Mouse (Mus musculus) hindbrain, embryonic 16.5 days (tissue): ENCODE results near the gene Mboat7. TPM values are rescaled to one million over a fixed set of nuclear protein-coding genes. Genes with fewer than 3 reads are reported as not detected.

Experiments used
- ATAC-seq: fragments of 200-750 bp; cut with Nextera tagmentation; 2 replicates; pipeline ENCODE4 v1.8.0; 2017; ENCODE audit warnings: moderate TSS enrichment, moderate library complexity
- H3K27ac ChIP-seq: fragments of 300-500 bp; sonication (generic); 2 replicates; pipeline ENCODE4 v1.5.1; 2014; ENCODE audit warnings: low read depth, mild to moderate bottlenecking, control low read depth, low read length, moderate library complexity
- H3K27me3 ChIP-seq: fragments of 300-500 bp; sonication (generic); replicated peaks from 2 replicates; pipeline ENCODE4 v1.6.1; 2014; ENCODE audit warnings: low read length; ENCODE audit not compliant: control insufficient read depth, insufficient read depth
- H3K36me3 ChIP-seq: fragments of 300-500 bp; sonication (generic); 2 replicates; pipeline ENCODE4 v1.6.1; 2014; ENCODE audit warnings: mild to moderate bottlenecking, low read length, moderate library complexity, mixed read lengths; ENCODE audit not compliant: control insufficient read depth, insufficient read depth
- H3K4me1 ChIP-seq: fragments of 300-500 bp; sonication (generic); 2 replicates; pipeline ENCODE4 v1.6.1; 2014; ENCODE audit warnings: low read depth, low read length; ENCODE audit not compliant: control insufficient read depth, insufficient read depth
- H3K4me2 ChIP-seq: fragments of 300-500 bp; sonication (generic); 2 replicates; pipeline ENCODE4 v1.6.1; 2014; ENCODE audit warnings: mild to moderate bottlenecking, low read length, control low read depth, moderate library complexity
- H3K4me3 ChIP-seq: fragments of 300-500 bp; sonication (generic); 2 replicates; pipeline ENCODE4 v1.5.1; 2014; ENCODE audit warnings: mild to moderate bottlenecking, low read length, control low read depth, moderate library complexity
- H3K9ac ChIP-seq: fragments of 300-500 bp; sonication (generic); 2 replicates; pipeline ENCODE4 v1.6.1; 2014; ENCODE audit warnings: low read depth, mild to moderate bottlenecking, control low read depth, low read length, moderate library complexity
- H3K9me3 ChIP-seq: fragments of 300-500 bp; sonication (generic); 2 replicates; pipeline ENCODE4 v1.6.1; 2014; ENCODE audit warnings: mild to moderate bottlenecking, low read length, moderate library complexity; ENCODE audit not compliant: control insufficient read depth
- WGBS: fragments of 180-500 bp; shearing (Covaris S2); extraction: QIAGEN DNeasy Blood & Tissue Kit; methylation state at CpG from one replicate; pipeline ENCODE4 v1.1.7; 2014; 5-methylcytosine and 5-hydroxymethylcytosine counted together
- microRNA-seq: library from miRNA; unstranded; fragments of <30 nt; microRNA quantifications from one replicate; pipeline ENCODE4, GENCODE M21; 2017
- polyA plus RNA-seq: library from polyadenylated mRNA; unstranded; fragments of >200 nt; fragmentation: Nextera tagmentation; extraction: Ambion mirVana; gene quantifications from 2 replicates; pipeline ENCODE4 v1.2.1, GENCODE M21; 2015

The Mboat7 gene
- polyA plus RNA-seq, 1 experiment from 2014 or later = 124 TPM

DNA sequence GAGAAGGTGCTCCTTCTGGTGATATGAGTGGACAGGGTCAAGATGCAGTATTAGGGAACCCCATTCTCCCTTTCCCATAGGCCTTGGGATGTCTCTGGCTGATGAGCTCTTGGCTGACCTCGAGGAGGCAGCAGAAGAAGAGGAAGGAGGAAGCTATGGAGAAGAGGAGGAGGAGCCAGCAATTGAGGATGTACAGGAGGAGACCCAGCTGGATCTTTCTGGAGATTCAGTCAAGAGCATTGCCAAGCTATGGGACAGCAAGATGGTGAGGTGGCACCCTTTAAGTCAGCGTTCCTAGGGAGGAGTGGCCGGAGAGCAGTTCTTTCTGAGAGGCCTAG, 62.9 kb downstream of the Mboat7 start:
- ATAC-seq = peak; percentile 6; the same call in 1 of the 2 replicates
- Histone ChIP-seq H3K27ac (no peak overlapping the region), H3K4me1 (peaks cover 25% of the 10 kb centered on the region), H3K4me2 (peak overlapping the region; percentile 97), H3K4me3 (peak overlapping the region; percentile 62), H3K9me3 (no peaks in the 10 kb centered on the region), H3K9ac (peak overlapping the region; percentile 76), H3K27me3 (no peaks in the 10 kb centered on the region), H3K36me3 (peaks cover 12% of the 10 kb centered on the region; the same call in 1 of the 2 replicates)
- WGBS = 58% methylated on average over 3 of the region's 3 CpGs

DNA sequence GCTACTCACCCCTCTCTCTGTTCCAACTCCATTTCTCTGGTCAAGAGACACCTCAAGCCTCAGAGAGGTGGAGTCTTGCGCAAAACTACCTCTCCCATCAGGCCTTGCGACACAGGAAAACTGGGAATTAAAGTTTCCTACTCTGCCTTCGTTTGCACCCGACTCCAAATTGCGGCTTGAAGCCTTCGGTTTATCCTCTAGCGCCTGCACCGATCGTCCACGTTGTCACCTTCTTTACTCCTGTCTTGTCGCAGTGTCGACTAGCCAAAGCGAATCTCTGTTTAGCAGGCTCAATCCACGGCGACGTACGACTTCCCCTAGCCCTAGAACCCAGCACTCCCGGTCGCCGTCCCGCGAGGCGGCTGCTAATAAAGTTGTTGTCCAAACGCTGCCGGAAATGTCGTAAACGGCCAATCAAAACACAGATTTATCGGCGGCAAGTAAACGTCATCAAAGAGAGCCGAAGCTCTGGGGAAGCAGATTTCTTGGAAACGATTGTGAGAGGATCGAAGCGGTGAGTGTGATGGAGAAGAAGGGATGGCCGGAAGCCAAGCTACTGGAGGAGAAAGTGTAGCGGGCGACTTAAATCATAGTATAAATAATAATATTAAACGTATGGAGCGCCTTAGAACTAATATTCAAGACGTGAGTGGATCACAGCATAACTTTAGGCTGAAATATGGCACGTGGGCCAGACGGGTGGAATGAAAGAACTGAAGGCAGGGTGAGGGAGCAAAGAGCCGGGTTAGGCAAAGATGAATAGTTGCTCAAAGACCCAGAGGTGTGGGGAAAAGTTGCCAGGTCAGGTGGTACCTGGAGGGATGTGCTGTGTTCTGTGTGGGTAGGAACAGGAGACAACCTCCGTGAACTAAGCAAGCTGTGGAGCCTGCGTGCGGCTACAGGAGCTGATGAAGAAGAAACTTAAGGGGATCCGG, 63.5 kb downstream of the Mboat7 start, which contains the start of the genes Tfpt and Prpf31:
Tfpt (minus strand) TSS at position 387 of the 935 bp plus-strand sequence.
Prpf31 (plus strand) TSS at position 443 of the 935 bp plus-strand sequence.
- no peaks in the 10 kb centered on the region for H3K27me3 ChIP-seq

DNA sequence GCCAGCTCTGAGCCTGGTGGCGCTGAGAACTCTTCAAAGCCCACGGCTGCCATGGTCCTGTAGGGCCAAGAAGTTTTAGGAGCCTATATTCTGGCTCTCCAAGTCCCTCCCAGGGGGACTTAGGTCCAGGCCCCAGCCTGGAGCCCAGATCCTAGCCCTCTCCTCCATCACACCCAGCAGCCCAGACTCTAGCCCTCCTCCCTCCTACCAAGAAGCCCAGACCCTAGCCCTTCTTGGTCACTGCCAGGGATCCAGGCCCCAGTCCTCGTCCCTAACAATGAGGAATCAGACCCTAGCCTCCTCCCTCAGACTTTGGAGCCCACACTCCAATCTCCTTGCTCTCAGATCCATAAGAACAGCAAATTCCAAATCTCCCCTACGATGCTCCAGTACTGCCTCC, 64.3 kb downstream of the Mboat7 start:
- Histone ChIP-seq H3K27me3 (no peaks in the 10 kb centered on the region), H3K9me3 (no peaks in the 10 kb centered on the region), H3K9ac (peak overlapping the region; percentile 70), H3K4me2 (peak overlapping the region; percentile 97), H3K36me3 (peaks cover 14% of the 10 kb centered on the region), H3K27ac (peak overlapping the region; percentile 36), H3K4me3 (peak overlapping the region; percentile 62), H3K4me1 (peaks cover 25% of the 10 kb centered on the region)
- 35% methylated on average over 4 of the region's 4 CpGs for WGBS
- ATAC-seq = peak; percentile 58

More for the DNA sequence above, 63.5 kb downstream of the Mboat7 start, which contains the start of the genes Tfpt and Prpf31:
- Histone ChIP-seq H3K27ac (peak within 1 kb of the TSS; percentile 78), H3K9ac (peak within 1 kb of the TSS; percentile 76), H3K4me2 (peak within 1 kb of the TSS; percentile 97), H3K9me3 (no peaks in the 10 kb centered on the region), H3K4me3 (peak within 1 kb of the TSS; percentile 62), H3K36me3 (peaks cover 10% of the 10 kb centered on the region; the same call in 1 of the 2 replicates), H3K4me1 (peaks cover 25% of the 10 kb centered on the region)
- 1% methylated on average over 47 of the region's 47 CpGs for WGBS
- ATAC-seq = peak; percentile 92

Small RNA genes within 50 kb of the gene (microRNA-seq; reads per million reads assigned to microRNA genes)
- 2.1 reads per million, percentile 2 among the genes with 10 or more reads in this experiment for gene Mir3572

Other genes with a start within 250 kb of the Mboat7 start
- gene Tarm1, start 190.9 kb downstream of the Mboat7 start, polyA plus RNA-seq = not detected in 2 replicates
- gene Oscar, start 77.4 kb downstream of the Mboat7 start, polyA plus RNA-seq = 0.64 and 0.73 TPM in 2 replicates
- 461 and 526 TPM in 2 replicates for gene Ndufa3, start 76.2 kb downstream of the Mboat7 start, polyA plus RNA-seq
- gene Tfpt, start 63.6 kb downstream of the Mboat7 start, polyA plus RNA-seq = 36.3 and 39.6 TPM in 2 replicates
- 84.2 and 88.8 TPM in 2 replicates for gene Prpf31, start 63.5 kb downstream of the Mboat7 start, polyA plus RNA-seq
- gene Cnot3, start 48.3 kb downstream of the Mboat7 start, polyA plus RNA-seq = 30.0 and 43.1 TPM in 2 replicates
- gene Leng1, start 27.7 kb downstream of the Mboat7 start, polyA plus RNA-seq = 13.2 and 13.4 TPM in 2 replicates
- gene Tmc4, start 16.0 kb downstream of the Mboat7 start, polyA plus RNA-seq = 3.8 and 4.6 TPM in 2 replicates
- 282 and 308 TPM in 2 replicates for gene Tsen34, start 660 bp downstream of the Mboat7 start, polyA plus RNA-seq
- gene Rps9, start 10.5 kb upstream of the Mboat7 start, polyA plus RNA-seq = 675 and 689 TPM in 2 replicates
- 0.21 and 0.50 TPM in 2 replicates for gene Pirb, start 26.9 kb upstream of the Mboat7 start, polyA plus RNA-seq
- 0.09 TPM in 1 of 2 replicates, not detected in the other for gene Gm15448, start 132.2 kb upstream of the Mboat7 start, polyA plus RNA-seq
- gene Pira2, start 151.5 kb upstream of the Mboat7 start, polyA plus RNA-seq = not detected in 2 replicates
- 0.10 TPM in 1 of 2 replicates, not detected in the other for gene Gm14548, start 204.6 kb upstream of the Mboat7 start, polyA plus RNA-seq
- not detected in 2 replicates for gene Lilra6, start 222.0 kb upstream of the Mboat7 start, polyA plus RNA-seq